Mouse (Mus musculus) liver, postnatal 0 days (tissue): ENCODE measurements at regions not wholly inside any gene's neighbourhood (a gene's known extent, or its start where the extent isn't known, plus 50 kb on each side); places are given as distances from the start of the nearest gene placed in this dataset.

Experiments used
- CTCF ChIP-seq: sonication (generic); IDR thresholded peaks from 2 replicates; pipeline ENCODE4 v1.5.1; 2016; ENCODE audit warnings: antibody characterized with exemption, low read depth
- EP300 ChIP-seq: IDR thresholded peaks from 2 replicates; pipeline ENCODE4 v1.6.1; 2016; ENCODE audit warnings: antibody characterized with exemption, low read depth, mild to moderate bottlenecking

- TF ChIP-seq CTCF: no peak
- TF ChIP-seq EP300: no peak
Observed at GRCm38 (mm10) chr13:107932423-107933032, 111.7 kb upstream of the Smim15 start.
